Mouse (Mus musculus): ENCODE data around the gene Sgca.

Sgca gene

DNA sequence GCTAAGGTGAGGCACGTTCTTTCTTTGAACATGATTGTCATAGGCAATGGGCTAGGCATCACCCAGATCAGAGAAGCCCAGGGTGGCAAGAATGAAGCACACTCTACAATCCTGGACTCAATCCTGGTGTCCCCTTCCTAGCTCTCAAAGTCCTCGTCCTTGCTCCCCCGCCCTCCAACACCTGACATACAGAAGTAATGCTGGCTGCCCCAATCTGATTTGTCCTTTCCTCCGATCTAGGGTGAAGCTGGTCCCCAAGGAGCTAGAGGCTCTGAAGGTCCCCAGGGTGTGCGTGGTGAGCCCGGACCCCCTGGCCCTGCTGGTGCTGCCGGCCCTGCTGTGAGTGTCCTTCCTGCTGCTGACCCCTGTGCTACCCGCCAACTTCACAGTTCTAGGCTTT lies 34.4 kb downstream of the Sgca start:
- no peak for DNase-seq

DNA sequence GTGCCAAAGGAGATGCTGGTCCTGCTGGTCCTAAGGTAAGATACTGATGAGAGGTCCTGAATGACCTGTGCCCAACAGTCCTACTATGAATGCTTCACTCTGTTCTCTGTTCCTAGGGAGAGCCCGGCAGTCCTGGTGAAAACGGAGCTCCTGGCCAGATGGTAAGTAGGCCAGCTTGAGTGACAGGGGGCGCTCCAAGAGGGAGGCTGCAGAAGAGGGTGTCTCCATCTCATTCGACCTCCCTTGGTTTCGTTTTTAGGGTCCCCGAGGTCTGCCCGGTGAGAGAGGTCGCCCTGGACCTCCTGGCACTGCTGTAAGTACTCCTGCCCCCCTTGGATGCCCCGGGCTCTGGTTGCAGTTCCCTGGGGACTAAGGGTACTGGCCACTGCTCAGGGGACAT lies 35.0 kb downstream of the Sgca start:
- no peak for DNase-seq

DNA sequence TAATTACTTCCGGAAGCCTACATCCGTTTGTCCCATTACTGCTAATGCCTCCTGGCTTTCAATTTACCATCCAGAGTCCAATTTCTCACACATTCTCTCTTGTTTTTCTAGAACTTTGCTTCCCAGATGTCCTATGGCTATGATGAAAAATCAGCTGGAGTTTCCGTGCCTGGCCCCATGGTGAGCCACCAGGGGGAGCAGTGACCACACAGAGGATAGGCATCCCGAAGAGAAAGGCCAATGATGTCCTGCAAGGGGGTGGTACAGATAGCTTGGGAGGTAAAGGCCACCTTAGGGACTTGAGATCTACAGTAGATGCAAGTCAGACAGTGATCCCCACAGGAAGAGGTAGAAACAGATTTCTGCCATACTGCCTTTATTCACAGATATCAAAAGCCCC lies 36.8 kb downstream of the Sgca start:
- DNase-seq: peak; percentile 65

DNA sequence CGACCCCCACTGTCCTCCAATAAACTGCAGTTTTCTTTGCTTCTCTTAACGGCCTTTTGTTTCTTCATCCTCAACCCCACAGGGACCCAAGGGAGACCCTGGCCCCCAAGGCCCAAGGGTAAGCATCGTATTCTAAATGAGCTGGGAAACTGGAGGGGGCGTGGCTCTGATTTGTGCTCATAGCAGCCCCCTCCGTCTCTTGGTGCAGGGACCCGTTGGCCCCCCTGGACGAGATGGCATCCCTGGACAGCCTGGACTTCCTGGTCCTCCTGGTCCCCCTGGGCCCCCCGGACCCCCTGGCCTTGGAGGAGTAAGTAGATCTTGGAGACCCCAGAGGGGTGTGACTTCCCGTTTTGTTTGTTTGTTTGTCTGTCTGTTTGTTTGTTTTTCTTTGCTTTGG lies 37.8 kb downstream of the Sgca start:
- no peak for DNase-seq

DNA sequence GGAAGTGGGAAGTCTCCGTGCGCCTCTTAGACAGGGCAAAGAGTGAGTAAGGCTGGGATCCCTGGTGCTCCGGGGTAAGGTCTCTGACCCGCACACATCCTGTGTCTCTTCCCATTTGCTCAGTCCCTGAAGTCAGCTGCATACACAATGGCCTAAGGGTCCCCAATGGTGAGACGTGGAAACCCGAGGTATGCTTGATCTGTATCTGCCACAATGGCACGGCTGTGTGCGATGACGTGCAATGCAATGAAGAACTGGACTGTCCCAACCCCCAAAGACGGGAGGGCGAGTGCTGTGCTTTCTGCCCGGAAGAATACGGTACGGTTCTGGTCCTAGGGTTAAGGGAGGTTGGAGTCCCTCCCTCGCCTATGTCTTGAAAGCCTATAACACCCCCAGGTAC lies 38.3 kb downstream of the Sgca start:
- DNase-seq: no peak

DNA sequence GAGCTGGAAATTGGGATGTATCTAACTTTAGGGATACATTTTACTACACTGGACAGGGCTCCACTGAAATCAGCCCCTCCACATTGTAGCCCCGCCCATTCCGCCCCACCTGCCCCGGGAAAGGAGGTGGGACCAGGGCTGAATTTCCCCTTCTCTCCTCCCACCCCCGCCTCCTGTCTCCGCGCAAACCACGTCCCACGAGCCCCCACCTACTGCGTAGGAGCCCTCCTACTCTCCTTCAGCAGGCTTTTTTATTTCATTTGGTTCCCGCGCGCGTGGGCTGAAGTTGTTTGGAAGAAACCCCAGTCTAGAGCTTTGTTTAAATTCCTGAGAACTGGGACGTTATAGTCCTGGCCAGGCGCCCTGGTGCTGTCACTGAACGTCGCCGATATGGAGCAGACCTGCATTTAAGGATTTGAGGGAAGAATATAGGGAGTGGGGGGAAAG lies 38.8 kb downstream of the Sgca start:
- peak; percentile 67 for DNase-seq

DNA sequence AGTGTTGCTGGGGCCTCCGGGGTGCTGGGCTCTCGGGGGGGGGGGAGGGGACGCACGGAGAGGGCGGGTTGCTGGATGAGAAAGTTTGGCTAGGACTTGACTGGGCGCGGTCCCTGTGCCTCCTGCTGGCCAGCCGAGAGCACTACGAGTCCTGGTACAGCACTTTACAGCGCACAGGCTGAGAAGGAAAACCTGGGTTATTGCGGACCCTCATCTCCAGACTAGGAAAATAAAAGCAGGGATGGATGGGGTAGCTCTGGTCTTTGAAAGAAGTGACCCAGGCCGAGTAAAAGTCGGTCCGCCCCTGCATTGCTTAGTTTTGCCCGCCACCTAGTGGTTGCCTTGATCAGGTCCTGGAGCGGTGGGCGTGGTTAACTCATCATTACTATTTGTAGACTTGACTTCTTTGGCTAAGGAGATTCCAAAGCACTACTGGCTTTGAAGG lies 39.3 kb downstream of the Sgca start:
- peak; percentile 79 for DNase-seq

DNA sequence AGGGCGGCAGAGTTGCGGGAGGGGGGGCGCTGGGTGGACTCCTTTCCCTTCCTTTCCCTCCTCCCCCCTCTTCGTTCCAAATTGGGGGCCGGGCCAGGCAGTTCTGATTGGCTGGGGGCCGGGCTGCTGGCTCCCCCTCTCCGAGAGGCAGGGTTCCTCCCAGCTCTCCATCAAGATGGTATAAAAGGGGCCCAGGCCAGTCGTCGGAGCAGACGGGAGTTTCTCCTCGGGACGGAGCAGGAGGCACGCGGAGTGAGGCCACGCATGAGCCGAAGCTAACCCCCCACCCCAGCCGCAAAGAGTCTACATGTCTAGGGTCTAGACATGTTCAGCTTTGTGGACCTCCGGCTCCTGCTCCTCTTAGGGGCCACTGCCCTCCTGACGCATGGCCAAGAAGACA lies 40.1 kb downstream of the Sgca start, which contains the start of gene Col1a1:
Col1a1 (plus strand) TSS at position 180 of the 400 bp plus-strand sequence.
- DNase-seq: no peak

DNA sequence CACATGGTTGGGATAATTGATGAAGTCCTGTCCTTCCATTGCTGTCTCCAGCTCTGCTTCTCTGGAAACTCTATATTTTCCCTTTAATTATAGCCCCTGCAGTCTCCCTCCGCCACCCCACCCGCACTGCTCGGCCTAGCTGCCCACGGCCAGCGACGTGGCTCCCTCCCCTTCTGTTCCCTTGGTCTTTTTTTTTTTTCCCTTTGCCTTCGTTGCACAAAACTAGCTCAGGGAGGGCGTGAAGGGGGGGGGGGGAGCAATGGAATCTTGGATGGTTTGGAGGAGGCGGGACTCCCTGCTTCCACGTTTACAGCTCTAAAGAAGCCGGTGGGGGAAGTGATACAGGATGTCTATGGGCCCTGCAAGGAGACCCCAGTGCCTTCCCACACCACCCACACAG lies 41.6 kb downstream of the Sgca start:
- DNase-seq: no peak

DNA sequence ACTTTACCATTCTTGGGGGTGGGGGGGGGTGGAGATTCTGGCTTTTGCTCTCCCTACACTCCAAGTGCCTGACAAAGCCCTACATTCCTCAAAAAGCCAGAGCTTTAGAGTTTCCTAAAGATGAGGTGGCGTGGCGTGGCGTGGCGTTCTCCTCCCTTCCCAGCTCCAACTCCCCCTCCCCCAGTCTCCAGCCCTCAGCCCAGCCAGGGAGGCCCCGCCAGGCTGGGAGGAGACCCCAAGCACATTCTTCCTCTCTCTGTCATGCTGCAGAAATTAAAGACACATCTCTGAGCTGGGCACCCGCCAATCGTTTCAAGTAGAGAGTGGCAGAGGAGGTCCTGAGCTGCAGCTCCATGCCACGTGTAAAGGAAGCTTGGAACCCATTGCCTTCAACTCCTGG lies 42.5 kb downstream of the Sgca start:
- no peak for DNase-seq

DNA sequence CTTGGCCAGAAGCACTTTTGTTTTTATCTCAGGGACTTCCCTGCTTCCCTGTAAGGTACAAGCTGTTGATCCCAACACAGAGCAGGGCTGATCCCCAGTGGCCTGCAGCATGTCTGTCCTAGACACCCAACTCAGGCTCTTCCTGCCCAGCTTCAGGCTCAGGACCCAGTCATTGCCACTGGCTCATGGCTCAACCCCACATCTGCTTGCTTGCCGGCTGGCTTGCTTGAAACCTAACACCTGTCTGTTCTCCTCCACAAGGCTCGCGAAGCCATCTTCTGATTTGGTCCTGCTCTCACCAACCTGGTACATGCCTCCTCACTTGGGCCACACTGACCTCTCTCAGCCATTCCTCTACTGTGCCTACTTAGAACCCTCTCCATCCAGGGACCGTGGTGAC lies 46.0 kb downstream of the Sgca start:
- no peak for DNase-seq

DNA sequence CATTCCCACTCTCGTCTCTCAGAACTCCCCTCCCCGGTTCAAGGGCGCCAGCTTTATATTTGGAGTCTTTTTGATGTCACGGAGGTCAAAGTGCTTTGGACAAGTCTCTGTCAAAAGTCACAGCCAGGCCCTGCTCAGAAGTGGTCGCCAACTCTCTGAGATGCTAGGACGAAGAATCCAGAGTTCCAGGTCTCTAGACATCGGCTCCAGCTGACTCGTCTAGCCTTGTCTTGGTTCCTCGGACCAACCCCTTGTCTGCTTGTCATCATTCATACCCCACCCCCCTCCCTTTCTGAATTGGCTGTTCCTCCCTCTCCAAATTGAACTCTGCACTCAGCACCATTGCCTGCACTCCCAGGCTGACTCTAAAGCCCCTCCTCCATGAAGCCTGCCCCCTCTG lies 46.5 kb downstream of the Sgca start:
- DNase-seq: no peak

DNA sequence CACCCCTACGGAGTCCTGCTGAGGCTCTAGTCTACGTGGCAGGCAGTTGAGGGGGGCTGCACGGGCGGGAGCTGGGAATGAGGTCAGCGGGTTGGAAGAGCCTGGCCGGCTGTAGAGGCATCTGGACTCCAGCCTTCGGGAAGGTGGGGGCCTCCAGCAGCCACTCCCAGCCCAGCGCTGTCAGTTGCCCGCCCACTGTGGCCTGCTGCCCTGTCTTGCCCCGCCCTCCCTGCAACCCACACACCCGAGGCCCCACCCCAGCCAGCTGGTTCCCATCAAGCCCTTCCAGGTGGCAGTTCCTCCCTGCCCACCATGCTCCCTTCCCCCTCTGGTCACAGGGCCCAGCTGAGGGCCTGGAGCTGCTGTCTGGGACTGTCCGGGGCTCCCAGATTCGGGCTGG lies 47.3 kb downstream of the Sgca start:
- DNase-seq: no peak

DNA sequence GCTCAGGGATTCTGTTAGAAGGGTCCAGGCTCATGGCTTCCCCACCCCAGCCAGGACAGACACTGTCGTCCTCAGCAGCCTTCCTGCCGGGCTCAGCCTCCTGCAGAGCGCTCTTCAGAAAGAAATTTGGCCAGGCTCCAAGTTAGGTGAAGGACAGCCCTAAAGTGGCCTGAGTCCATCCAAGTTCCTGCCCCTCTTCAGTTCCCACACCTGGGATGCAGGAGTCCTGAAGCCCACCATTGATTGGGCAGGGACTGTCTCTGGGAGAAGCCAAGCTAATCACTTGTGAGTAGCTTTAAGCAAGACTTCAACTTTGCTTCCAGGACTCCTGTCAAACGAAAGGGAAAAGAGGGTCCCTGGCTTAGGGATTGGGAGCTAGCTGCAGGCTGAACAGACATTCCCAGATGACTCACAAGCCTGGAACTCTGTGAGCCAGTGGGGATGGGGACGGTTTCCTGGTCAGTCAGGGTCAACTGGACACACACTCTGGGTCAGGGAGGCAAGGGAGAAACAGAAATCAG lies 48.3 kb downstream of the Sgca start:
- no peak for DNase-seq

DNA sequence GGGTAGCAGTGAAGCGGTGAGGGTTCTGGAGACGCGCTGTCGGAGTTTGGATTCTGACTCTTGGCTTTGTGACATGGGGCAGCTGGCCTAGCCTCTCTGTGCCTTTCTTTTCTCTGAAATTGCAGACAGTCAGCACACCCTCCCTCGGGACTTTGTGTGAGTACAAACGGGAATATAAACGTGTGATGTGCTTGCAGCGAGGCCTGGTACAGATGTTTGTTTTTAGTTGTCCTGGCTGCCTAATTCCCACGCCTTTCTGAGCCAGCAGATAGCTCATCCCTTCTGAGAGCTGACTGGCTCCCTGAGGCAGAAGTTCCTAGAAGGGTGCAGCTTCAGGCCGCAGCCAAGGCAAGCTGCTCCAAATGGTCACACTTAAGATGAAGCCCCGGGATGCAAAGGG lies 49.7 kb downstream of the Sgca start:
- DNase-seq: no peak

DNA sequence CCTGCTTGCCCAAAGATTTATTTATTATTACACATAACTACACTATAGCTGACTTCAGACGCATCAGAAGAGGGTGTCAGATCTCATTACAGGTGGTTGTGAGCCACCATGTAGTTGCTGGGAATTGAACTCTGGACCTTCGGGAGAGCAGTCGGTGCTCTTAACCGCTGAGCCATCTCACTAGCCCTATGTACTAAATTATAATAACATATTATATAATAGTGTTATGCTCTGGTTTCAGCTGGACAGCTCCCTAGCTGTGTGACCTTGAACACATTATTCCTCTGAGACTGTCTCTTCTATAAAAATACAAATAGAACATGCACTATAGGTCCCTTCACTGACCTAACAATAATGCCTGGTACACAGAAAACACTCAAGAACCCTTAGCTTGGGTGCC lies 51.1 kb downstream of the Sgca start:
- DNase-seq: no peak

DNA sequence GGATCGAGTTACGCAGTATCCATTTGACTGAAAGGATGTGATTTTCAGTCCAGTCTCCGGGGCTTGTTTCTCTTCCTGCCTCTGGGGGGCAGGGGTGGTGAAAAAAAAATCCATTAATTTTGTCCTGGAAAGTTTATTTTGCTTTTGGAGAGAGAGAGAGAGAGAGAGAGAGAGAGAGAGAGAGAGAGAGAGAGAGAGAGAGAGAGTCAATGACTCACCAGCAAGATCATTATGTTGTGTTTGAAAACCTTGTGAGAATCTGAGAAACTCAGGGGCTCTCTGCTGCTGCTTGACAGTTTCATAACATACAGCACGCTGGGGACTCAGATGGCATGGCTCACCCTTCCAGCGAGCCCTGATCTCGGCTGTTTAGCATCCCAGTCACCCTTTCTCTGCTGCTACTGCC lies 55.1 kb downstream of the Sgca start:
- no peak for DNase-seq

DNA sequence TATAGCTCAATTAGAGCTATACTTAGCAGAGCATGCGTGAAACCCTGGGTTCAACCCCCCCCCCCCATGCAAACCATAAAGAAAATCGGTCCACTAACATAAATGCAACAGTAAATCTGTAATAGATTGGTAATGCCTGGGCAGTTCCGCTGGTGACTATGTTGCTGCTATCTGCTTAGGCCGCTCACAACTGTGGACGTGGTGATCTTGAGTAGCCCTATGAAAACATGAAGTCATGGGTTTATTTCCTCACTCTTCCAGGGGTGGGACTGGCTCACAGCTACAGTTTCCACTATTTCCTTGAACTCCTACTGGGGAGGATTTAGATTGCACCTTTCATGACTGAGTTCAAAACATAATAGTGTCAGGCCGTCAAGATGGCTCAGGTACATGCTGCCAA lies 58.4 kb downstream of the Sgca start:
- no peak for DNase-seq

DNA sequence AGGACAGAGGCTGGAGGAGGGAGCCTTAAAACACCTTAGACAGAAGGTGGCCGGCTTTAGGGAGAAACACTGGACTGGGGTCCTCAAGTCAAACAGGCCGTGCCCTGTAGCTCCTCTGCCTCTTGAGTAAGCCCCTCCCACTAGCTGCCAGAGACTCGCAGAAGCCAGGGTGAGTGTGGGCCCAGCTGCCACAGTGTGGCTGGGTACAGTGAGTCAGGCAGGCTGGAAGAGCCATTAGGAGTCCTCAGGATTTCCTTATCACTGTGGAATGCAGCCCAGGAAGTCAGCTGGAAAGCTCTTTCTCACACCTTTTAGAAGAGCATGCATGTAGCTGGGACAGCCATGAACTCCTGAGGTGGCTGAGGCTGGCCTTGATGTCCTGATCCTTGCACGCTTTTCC lies 59.6 kb downstream of the Sgca start:
- DNase-seq: no peak

DNA sequence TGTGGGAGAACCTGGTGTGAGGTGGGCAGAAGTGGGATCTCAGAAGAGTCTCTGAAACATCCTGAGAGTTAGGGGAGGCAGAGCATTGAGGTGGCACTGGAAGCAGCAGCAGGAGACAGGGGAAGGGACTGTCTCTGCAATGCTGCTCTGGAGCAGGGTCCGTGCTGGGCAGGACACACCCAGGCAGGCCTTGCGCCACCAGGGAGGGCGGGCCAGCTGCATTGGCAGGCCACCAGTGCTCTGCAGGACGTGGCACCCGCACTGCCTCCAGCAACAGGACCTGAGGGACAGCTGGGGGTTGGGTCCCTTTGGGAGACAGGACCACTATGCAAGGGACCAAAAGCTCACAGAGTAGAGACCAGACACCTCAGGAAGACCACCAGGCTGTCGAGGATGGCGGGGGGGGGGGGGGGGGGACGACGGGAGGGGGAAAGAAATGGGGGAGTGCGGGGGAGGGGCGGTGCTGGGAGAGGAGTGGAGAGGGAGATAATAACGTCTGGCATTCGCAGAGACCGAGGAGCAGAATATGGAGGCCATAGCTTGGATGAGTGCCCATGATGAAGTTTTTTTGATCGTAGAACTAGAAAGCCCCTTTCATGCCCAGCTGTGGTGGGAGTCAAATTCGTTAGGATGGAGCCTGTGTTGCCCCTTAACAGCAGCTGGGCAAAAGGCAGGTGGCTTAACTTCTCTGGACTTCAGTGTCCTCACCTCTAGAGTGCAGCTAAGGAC lies 60.3 kb downstream of the Sgca start:
- DNase-seq: peak; percentile 43

DNA sequence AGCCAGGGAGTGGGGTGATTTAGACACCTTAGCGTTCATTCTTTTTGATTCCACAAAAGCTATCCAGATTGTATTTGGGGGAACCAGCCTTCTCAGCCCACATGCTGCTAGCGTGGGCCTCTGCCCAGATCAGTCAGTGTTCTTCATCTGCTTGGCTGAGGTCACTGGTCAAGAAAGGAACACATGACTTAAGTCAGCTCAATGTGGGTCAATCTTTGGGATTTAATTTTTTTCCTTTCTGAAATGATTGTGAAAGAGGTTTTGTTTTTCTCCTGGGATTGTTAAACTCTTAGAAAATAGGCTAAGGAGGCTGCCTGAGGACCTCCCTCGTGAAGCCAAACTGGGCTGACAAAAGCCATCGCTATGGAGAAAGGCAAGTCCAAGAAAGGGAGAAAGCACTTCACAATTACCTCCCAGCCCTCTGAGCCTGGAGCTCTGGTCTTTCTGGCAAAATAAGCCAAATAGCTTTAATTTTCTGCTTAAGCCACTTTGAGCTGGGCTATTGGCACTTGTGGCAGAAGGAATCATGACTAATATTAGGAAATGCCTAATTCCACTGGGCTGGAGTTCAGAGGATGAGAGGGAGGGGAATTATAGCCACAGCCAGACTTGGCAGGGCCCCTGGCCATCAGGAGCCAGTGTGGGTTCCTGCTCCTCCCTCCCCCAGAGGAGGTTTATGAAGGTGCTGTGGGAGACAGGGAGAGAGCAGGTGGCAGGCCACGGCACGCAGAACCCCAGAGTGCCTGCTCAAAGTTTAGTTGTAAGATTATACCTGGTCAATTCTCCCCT lies 62.6 kb downstream of the Sgca start:
- DNase-seq: no peak
